Mouse (Mus musculus) 416B (cell line): Measurements from ENCODE around the gene Mxi1.
A peak's percentile ranks its signal among the peaks of the same experiment; 100 is the strongest.

Experiments
- DNase-seq: peaks from one replicate; pipeline ENCODE4 v3.0.0; 2011; ENCODE audit warnings: low read depth

Gene Mxi1

GRCm38 (mm10) chr19:53324866-53325265, 14.5 kb downstream of the Mxi1 start:
- DNase-seq, result no peak

- DNase-seq, result peak; percentile 90
Observed at GRCm38 (mm10) chr19:53325578-53326295, 15.4 kb downstream of the Mxi1 start.

GRCm38 (mm10) chr19:53328116-53328515, 17.8 kb downstream of the Mxi1 start:
- peak; percentile 91 for DNase-seq

GRCm38 (mm10) chr19:53329221-53329991, 19.1 kb downstream of the Mxi1 start:
- DNase-seq, result peak; percentile 92

GRCm38 (mm10) chr19:53329992-53330381, 19.7 kb downstream of the Mxi1 start:
- peak; percentile 80 for DNase-seq

GRCm38 (mm10) chr19:53331882-53332500, 21.7 kb downstream of the Mxi1 start:
- DNase-seq, result peak; percentile 74

- DNase-seq, result no peak
Observed at GRCm38 (mm10) chr19:53333730-53334129, 23.4 kb downstream of the Mxi1 start.

- no peak for DNase-seq
Observed at GRCm38 (mm10) chr19:53335241-53335640, 24.9 kb downstream of the Mxi1 start.

GRCm38 (mm10) chr19:53340423-53340822, 30.1 kb downstream of the Mxi1 start:
- no peak for DNase-seq

GRCm38 (mm10) chr19:53343174-53343881, 33.0 kb downstream of the Mxi1 start:
- no peak for DNase-seq

- DNase-seq, result no peak
Observed at GRCm38 (mm10) chr19:53344062-53344461, 33.7 kb downstream of the Mxi1 start.

- DNase-seq, result no peak
Observed at GRCm38 (mm10) chr19:53345766-53346165, 35.4 kb downstream of the Mxi1 start.

GRCm38 (mm10) chr19:53353864-53354263, 43.5 kb downstream of the Mxi1 start:
- no peak for DNase-seq

GRCm38 (mm10) chr19:53354271-53355000, 44.1 kb downstream of the Mxi1 start:
- no peak for DNase-seq

- DNase-seq, result no peak
Observed at GRCm38 (mm10) chr19:53355065-53355464, 44.7 kb downstream of the Mxi1 start.

- DNase-seq, result no peak
Observed at GRCm38 (mm10) chr19:53359160-53360033, 49.1 kb downstream of the Mxi1 start.

GRCm38 (mm10) chr19:53360265-53360958, 50.1 kb downstream of the Mxi1 start:
- no peak for DNase-seq

- peak; percentile 49 for DNase-seq
Observed at GRCm38 (mm10) chr19:53362967-53363366, 52.6 kb downstream of the Mxi1 start.

GRCm38 (mm10) chr19:53364551-53364950, 54.2 kb downstream of the Mxi1 start:
- DNase-seq, result no peak

GRCm38 (mm10) chr19:53364963-53365362, 54.6 kb downstream of the Mxi1 start:
- DNase-seq, result peak; percentile 86
